Mouse (Mus musculus) neural tube, postnatal 0 days (tissue): Measurements from ENCODE around the gene Mageb4. TPM values are rescaled to one million over a fixed set of nuclear protein-coding genes. Genes with fewer than 3 reads are reported as not detected.

ENCODE experiments used
- polyA plus RNA-seq: library from polyadenylated mRNA; unstranded; fragments of >200 nt; fragmentation: Nextera tagmentation; extraction: Ambion mirVana; gene quantifications from 2 replicates; pipeline ENCODE4 v1.2.1, GENCODE M21; 2015

Mageb4 gene
- polyA plus RNA-seq, result not detected in 2 replicates

DNA sequence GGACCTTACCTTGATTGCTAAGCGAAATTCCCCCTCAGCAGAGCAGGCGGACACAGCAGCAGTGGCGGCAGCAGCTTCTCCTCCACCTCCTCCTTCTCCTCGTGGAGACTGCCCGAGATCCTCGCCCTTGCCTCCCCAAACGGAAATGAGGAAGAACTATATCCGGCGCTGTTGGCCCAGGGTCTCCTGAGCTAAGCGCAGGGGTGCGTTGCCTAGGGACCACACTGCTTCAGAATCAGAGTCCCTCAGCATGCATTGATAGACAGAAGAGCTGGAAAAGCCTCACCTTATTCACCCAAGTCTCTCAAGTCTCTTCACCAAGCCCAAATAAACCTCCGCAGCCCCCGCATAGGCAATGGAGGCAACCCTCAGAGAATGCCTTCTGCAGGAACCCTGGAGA lies at the start of gene Mageb4:
TSS of gene Mageb4 (minus strand) at position 101 of the 400 bp plus-strand sequence.

Other genes starting within 250 kb of the Mageb4 start
- gene Nr0b1, start 113.3 kb downstream of the Mageb4 start, polyA plus RNA-seq, result 0.94 and 1.4 TPM in 2 replicates